Mouse (Mus musculus): ENCODE results near the gene LTO1.

GRCm38 (mm10) chr7:144929931-144930330, 15.0 kb downstream of the LTO1 start:
- TF ChIP-seq POLR2A (IDR thresholded peaks at IDR 0.05; ENCODE audit: low read depth, low read length) = peak; percentile 9
- no peak for TF ChIP-seq CTCF (conservative IDR thresholded peaks at IDR 0.05; ENCODE audit: insufficient read depth, insufficient read length, low read depth, low read length)
